Mouse (Mus musculus) 3T3-L1 (cell line): ENCODE results near the gene Myl4.
A peak's percentile ranks its signal among the peaks of the same experiment; 100 is the strongest.
"Not testable (repeated sequence)": the region's sequence is repeated elsewhere in the genome, so short reads cannot be mapped to it uniquely, and the experiment has no call there.

ENCODE experiments used
- DNase-seq: peaks from one replicate; pipeline ENCODE4 v3.0.0-alpha.2; 2015; ENCODE audit warnings: low read depth, low spot score

Myl4 gene

GRCm38 (mm10) chr11:104550406-104550974, at the start of gene Myl4, which contains the start of gene Cdc27:
Gene Myl4 (plus strand): TSS chr11:104550663.
Gene Cdc27 (minus strand): TSS chr11:104550620.
- peak; percentile 98 for DNase-seq

DNA sequence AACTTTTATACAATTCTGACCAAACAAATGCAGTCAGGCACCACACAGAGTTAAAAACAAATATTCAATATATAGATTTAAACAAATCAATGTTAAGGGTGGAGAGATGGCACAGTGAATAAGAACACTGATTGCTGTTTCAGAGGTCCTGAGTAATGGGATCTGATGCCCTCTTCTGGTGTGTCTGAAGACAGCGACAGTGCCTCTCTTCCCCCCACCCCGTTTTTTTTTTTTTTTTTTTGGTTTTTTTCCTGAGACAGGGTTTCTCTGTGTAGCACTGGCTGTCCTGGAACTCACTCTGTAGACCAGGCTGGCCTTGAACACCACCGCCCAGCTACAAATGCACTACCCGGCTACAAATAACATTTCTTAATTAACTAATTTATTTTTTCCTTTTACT, 42.0 kb upstream of the Myl4 start:
- no peak for DNase-seq

DNA sequence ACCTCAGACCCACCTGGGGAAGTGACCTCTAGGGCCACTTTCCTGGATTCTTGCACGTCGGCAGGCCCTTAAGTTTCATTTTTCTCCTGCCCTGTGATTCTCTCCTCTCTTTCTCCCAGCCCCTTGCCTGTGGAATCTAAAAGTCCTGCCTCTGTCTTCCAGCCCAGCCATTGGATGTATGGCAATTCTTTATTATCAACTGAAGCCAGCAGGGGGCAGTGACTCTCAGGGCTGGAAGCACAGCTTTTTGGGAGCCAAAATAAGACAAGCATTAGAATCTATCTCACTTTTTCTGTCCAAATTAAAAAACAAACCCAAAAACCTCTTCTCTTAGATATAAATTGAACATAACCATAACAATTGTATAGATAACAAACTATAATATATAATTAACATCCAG, 39.9 kb upstream of the Myl4 start:
- DNase-seq: peak; percentile 77

- no peak for DNase-seq
Measured at GRCm38 (mm10) chr11:104512436-104512835, 38.0 kb upstream of the Myl4 start.

DNA sequence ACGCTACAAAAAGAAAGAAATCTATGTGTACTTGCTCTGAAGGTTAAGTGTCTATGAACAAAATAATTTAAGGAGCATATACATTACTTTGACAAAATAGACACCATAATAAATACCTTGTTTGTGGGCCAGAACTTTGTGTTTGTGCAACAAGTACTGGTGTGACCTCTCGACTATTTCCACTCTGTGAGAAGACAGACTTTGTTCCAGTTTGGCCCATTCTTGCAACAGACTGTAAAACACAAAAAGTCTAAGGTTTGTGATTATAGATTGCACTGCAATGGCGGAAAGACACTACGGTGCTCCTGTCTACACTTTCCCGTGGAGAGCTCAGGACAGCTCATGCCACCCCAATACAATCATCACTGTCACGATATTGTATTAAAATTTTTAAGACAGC, 24.5 kb upstream of the Myl4 start:
- no peak for DNase-seq

GRCm38 (mm10) chr11:104536843-104537242, 13.6 kb upstream of the Myl4 start:
- DNase-seq: no peak

- DNase-seq: no peak
Measured at GRCm38 (mm10) chr11:104537945-104538555, 12.4 kb upstream of the Myl4 start.

GRCm38 (mm10) chr11:104539811-104540210, 10.7 kb upstream of the Myl4 start:
- DNase-seq: no peak

DNA sequence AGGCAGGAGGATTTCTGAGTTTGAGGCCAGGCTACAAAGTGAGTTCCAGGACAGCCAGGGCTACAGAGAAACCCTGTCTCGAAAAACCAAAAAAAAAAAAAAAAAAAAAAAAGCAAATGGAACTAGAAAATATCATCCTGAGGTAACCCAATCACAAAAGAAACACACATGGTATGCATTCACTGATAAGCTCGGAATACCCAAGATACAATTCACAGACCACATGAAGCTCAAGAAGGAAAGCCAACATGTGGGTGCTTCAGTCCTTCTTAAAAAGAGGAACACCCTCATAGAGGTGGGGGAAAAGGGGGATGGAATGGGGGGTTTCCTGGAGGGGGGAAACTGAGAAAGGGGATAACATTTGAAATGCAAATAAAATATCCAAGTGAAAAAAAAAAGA, 7.1 kb upstream of the Myl4 start:
- DNase-seq: not testable (repeated sequence)

DNA sequence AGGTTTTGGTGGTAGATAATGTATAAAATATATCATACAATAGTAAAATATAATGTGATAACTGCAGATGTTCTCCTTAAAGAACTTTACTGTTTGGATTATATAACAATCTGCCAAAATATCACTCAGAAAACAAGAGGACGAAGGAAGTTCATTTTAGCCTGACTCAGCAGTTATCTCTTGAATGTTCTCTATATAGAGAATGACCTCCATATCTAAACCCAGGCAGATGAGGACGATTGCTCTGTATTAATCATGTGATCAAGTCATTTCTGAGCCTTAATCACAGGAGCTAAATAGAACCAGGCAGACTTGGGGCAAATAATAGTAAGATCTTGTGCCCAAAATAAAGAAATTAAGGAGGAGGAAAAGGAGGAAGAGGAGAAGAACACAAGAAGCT, 6.0 kb upstream of the Myl4 start:
- DNase-seq: no peak

- DNase-seq: no peak
Measured at GRCm38 (mm10) chr11:104547502-104547901, 3.0 kb upstream of the Myl4 start.

- DNase-seq: peak; percentile 77
Measured at GRCm38 (mm10) chr11:104549438-104550405, 741 bp upstream of the Myl4 start.

DNA sequence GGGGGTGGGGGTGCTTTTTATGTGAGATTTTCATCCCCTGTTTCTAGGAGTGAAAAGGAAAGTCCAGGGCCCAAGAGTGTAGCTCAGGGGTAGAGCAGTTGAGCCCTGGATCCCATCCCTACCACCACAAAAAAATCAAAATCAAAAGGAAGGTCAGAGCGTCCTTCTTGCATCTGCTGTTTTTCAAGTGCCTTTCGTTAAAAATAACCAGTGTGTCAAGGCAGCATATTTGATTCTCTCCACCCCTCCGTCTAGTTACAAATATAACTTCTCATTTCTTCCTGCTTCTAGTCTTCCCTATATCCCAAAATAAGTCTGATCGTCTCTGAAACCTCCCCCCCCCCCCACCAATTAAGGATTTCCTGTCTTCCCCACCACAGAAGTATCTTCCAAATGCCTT, 7.6 kb downstream of the Myl4 start:
- DNase-seq: no peak

- DNase-seq: no peak
Measured at GRCm38 (mm10) chr11:104558651-104559403, 8.4 kb downstream of the Myl4 start.

DNA sequence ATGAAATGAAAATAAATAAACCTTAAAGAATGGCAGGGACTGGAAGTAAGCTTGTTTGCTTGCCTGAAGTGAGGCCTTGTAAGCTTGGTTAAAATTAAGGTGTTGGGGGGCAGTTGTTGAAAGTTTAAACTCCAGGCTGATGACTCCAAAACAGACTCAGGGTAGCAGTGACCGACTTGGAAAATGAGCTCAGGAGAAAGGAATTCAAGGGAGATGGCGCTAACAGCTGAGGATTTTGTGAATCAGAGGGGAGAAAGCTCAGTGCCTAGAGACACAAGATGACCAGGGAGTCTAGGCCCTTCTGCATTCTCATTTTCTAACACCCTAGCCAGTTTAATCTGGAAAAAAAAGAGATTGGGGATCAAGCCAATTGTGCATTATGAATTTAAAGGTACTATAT, 10.5 kb downstream of the Myl4 start:
- DNase-seq: peak; percentile 80

DNA sequence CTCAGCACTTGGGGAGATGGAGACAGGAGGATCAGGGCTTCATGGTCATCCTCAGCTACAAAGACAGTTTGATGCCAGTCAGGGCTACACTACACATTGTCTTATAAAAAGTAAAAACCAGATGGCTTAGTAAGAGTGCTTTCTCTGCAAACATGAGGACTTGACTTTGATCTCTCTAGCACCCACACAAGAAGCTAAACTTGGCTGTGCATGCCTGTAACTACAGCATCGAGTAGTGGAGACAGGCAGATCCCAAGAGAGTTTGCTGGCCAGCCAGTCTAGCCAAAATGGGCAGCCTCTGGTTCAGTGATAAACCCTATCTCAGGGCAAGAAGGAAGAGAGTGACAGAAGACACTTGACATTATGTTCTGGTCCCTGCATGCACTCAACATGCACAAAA, 13.0 kb downstream of the Myl4 start:
- no peak for DNase-seq

GRCm38 (mm10) chr11:104565172-104565571, 14.7 kb downstream of the Myl4 start:
- DNase-seq: no peak

GRCm38 (mm10) chr11:104566097-104566496, 15.6 kb downstream of the Myl4 start:
- DNase-seq: no peak

DNA sequence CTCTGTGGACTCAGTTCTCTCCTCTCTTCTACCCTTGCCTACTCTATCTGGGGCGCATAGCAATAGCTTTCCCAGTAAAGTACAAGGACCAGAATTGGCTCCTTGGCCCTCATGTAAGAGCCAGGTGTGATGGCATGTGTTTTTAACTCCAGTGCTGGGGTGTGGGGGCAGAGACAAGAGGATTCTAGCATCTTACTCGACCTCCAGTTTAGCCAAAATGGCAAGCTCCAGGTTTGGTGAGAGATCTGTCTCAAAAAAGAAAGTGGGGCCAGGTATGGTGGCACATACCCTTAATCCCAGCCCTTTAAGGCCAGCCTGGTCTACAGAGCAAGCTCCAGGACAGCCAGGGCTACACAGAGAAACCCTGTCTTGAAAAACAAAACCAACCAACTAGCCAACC, 16.3 kb downstream of the Myl4 start:
- no peak for DNase-seq

DNA sequence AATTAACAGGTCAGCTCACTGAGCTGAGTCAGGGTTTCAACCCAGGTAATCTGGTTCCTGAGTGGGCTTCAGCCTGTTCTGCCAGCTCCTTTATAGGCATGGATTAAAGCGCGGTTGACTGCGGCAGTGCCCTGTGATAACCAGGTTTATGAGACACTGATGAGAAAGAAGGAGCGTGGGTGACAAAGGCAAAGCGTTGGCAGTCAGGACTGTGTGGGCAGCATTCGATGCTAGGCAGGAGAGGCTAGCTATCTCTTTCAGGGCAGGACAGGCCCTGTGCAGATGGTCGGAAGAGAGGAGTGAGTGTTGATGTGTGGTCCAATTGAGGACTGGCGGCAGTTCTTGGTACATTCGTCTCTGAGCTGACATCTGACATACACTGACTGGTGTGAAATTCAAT, 17.3 kb downstream of the Myl4 start:
- no peak for DNase-seq

- DNase-seq: no peak
Measured at GRCm38 (mm10) chr11:104568326-104568725, 17.9 kb downstream of the Myl4 start.

DNA sequence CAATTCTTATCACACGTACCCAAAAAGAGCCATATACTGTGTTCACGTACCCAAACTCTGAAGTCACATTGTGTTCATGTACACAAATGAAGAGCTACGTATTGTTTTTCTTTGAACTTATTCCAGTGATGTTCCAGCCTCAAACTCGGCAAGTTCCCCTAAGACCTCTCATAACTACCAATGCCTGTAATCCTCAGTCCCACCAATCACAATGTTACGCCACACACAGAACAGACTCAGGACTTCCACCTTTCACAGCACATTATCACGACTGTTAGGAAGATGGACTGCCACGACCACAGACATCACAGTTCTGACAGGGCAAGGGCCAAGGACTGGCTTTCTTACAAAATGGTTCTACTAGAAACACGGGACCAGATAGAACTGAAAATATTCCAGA, 20.1 kb downstream of the Myl4 start:
- not testable (repeated sequence) for DNase-seq
